Mouse (Mus musculus) adipocyte (in vitro differentiated cells): ENCODE data around the gene Arhgap40.
A peak's percentile ranks its signal among the peaks of the same experiment; 100 is the strongest.

ENCODE experiments used
- DNase-seq: peaks from one replicate; pipeline ENCODE4 v3.0.0-alpha.2; 2016; ENCODE audit warnings: low spot score

Arhgap40 gene

DNA sequence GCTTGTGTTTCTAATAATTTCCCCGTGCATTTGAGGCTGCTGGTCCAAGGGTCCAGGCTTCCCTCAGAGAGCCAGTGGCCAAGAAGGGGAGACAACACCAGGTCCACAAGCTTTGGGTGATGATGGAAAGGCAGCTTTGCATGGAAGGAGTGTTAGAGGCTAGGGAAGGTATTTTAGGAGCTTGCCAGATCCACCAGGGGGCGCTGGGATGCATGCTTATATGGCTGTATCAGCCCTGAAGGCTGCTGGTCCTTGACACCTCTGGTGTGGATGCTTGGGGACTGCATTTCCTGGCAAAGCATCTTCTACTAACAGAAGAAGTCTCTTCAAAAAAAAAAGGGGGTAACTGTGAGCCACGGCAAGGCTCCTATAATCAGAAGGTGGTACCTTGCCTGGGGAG, 37.5 kb downstream of the Arhgap40 start:
- DNase-seq, result peak; percentile 88

DNA sequence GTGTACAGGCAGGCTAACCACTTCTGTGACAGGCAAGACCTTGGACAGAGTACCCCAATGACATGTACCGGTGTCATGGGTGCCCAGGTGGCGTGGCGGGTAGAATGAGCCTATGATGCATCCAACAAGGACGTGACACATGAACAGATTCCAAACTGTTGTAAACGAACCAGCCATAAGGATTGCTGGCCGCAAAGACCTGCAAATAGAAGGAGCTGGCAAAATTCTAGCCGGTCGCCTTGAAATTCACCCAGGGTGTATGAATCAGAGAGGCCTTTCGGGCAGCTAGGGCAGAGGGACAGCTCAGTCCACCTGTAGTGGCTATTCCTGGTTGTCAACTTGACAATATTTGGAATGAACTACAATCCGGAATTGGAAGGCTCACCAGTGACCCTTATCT, 41.8 kb downstream of the Arhgap40 start:
- no peak for DNase-seq

DNA sequence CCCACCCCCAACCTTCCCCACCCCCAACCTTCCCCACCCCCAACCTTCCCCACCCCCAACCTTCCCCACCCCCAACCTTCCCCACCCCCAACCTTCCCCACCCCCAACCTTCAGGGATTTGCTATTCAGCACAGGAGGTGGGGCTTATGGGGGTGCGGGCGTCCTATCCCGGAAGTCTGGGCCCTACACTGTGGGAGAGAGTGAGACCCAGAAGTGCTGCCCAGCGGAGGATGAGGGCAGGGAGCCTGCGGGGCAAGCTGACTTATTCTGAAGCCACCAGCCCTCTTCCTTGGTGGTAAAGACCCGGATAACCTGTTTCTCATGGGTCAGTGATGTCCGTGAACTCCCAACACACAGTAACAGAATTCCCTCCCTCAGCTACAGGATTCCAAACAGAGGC, 42.7 kb downstream of the Arhgap40 start:
- no peak for DNase-seq

DNA sequence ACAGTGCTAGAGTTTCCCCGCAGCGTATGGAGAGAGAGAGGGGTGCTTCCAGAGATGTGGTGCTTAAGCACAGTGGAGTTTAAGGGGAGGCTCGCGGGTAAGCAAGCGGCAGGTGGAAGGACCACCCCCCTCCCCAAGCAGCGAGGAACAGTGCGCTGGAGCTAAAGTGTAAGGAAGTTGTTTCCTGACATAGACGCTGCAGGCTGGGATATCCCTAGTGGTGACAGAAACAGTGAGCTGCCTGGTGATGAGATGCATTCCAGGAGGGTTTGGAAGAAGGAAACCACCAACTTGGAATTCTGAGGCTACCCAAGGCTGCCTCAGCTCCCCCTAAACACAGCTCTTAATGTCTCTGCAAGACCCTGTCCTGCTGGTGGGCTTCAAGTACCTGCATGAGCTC, 43.2 kb downstream of the Arhgap40 start:
- DNase-seq, result no peak

DNA sequence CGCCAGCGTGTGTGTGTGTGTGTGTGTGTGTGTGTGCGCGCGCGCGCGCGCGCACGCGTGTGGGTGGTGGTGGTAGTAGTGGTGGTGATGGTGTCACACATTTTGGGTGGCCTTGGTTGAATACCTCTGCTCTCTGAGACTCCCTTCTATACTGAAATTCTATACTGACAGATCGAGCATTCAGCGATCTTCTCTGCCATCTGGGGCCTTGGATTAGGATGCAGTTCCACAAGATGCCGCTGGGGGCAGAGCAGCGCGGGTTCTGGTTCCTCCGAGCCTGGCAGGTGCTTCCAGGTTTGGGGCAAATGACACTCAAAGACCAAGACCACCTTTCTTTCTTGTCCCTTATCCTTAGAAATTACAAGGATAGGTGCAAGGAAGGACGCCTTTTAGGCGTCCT, 43.6 kb downstream of the Arhgap40 start:
- DNase-seq, result peak; percentile 45

DNA sequence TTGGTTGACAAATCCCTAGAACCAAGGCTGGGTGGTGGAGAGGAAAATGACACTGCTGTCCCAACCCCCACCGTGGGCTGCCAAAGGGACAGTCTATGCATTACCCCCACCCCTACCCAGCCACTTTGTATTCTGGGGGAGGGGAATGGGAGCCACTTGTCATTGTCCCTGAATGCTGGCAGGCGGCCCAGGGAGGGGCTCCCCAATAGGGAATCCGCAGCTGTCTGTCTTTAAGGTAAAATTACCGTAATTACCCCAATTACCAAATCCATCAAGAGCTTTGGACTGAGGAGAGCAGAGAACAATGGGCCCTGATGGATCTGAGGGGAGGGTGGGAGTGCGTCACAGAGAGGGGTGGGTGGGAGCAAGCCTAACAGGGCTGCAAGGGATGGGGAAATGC, 44.2 kb downstream of the Arhgap40 start:
- DNase-seq, result no peak

DNA sequence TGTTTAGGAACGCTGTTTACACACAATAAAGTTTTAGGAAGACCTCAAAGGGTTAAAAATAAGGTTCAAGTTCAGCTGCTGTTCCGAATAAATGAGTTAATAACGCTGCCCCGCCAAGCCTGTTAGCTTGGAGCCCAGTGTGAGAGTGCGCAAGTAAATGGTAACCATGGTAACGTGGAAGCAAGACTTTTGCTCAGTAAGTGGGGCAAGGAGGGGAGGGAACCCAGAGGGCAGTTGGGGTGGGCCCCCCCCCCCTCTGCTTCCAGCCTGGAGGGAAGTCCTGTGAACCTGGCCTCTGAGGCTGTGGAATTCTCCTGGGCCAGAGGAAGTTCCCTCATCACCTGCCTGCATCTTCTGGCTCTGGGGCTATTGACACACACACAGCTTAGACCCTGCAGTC, 47.3 kb downstream of the Arhgap40 start:
- no peak for DNase-seq

DNA sequence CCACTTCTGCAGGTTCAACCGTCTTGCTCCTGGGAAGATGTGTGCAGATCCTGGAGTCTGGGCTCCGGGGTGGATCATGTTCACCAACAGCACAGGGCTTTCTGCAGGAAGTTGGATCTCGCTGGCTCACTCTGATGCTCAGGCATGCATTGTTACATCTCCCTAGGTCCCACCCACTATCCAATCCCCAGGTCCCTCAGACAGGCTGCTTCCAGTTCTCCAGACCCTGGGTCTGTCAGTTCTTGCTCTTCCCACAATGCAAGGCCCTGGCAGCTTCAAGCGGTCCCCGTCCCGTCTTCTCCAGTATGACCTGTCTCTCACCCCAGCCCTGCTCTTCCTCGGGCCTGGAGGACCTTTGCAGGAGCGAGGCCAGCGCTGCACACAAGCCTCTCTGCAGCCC, 48.2 kb downstream of the Arhgap40 start:
- DNase-seq, result no peak

DNA sequence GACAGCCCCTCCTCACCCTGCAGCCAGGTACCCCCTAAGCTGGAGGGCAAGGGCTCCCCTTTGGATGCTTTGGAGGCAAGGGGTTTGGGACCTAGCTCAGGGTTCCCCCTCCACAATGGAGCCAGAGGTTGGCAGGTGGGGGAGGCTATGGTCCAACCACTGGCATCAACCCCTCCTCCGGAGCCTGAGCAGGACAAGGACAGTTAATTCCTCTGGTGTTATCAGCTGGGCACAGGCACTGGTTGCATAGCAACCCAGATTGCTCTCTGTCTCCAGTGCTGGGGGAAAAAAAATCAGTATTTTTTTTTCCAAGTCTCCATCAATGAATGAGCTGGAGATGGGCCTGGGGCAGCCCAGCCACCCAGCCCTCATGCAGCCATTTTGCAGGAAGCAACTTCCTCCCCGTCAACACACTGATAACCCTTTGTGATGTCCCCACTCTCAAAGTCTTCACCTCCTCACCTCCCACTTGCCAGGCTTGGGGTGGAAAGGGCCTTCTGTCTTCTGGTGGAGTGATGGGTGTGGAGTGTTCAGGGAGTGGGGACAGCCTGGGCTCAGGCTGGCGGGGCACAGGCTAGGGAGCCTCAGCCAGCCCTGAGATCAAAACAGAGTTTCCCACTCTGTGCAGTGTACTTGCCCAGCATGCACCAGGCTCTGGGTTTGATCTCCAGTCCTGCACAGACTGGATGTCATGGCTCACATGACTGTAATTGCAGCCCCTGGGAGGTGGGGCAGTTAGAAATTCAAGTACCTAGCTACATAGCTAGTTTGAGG, 49.0 kb downstream of the Arhgap40 start:
- no peak for DNase-seq

DNA sequence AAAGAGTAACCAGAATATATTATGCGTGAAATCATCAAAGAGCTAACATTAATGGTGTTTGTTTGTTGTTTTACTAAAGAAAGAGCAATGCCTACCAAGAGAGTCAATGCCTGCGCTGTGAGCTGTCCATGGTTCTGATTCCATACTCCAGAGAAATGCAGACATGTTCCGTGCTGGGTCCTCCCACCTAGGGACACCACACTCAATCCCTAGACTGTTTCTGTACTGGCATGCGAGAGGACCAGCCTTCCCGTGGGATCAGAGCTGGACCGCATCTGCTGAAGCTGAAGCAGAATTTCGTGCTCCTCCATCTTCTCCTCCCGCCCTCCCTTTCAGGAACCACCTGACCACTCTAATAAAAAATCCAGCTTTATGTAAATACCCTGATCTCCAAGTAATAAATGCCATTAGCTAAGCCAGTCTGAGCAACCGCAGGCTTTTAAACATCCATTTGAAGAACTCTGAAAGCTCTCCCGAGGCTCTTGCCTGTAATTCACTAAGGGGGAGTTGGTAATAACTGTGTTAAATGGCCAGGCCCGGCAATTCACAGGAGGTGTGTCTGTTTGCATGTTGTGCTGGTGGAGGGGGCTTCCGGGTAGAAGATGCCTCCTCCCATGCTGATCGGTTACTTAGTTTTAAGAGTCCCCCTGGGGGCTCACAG, 58.0 kb downstream of the Arhgap40 start:
- DNase-seq, result peak; percentile 76

DNA sequence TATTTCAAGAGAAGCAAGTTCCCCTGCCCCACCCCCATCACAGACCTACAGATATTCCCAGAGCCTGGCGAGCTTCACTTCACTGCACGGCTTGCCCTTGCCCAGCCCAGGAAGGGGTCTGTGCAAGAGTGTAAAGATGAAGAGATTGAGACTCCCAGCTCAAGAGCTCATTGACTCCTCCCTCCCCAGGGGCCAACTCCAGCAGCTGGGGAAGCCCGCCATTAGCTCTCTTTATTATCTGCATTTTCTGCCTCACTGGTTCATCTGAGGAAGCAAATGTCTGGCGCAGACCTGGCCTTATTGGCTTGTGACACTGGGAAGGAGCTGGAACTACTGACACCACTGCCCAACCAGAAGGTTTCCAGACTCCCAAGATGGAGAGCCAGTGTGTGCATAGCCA, 67.4 kb downstream of the Arhgap40 start:
- no peak for DNase-seq

DNA sequence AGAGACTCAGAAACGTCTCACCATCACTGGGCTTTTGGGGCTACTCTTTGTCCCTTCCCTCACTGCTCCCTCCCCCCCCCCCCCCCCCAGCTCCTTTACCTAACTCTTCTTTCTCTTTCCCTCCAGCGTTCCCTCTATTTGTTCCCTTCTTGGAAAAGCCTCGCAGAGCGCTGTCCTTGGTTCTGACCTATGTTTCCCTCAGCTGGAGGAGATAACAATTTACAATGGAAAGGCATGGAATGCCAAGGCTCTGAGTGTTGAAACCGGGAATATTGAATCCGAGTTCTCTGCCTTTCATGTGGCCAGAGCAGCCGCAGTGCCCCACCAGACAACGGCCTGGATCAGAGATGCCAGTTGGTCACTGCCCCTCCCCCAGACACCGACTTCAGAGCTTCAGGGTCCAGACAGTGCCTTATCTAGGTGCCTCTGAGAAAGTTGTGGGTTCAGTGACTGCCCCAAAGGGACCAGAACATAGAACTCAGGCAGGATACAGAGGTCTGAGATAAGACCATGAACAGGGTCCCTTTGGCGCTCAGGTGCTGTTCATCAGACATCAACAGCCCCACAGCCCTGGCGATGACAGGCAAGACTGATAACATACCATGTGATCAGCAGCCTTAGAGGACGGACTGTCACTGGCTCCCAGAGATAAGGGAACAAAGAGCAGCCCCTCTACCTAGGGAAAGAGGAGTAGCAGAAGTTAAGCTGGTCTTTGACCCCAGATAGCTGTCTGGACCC, 72.2 kb downstream of the Arhgap40 start:
- DNase-seq, result peak; percentile 74

DNA sequence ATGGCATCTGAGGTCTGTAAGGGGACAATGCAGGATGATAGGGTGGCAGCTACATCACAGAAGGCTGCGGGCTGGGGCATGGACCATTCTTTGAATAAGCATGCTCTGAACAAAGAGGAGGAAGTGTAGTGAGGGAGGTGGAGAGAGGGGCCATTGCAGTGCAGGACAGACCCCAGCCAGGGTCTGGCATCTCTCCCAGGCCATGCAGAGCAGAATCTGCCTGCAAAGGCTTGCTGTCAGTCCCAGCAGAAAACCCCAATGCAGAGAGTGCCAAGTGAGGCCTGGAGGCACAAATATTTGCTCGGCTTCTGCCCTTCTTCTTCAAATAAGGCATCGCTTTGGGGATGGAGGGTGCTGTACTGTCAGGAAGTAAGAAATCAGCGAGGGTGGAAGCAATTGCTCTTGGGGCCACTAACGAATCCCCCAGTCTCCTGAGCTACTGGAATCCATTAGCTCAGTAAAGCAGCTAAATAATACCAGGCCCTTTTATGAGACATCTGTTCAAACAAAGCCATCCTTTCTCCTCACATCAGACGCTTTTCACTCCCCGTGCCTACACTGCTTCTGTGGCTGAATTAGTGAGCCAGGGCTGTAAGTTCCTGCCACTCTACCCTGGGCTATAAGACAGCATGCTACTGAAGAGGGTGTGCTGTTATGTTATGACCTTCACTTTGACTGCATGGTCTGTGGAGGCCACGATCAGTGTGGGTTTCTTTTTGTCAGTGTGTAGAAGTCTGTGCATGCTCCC, 76.1 kb downstream of the Arhgap40 start:
- DNase-seq, result no peak

DNA sequence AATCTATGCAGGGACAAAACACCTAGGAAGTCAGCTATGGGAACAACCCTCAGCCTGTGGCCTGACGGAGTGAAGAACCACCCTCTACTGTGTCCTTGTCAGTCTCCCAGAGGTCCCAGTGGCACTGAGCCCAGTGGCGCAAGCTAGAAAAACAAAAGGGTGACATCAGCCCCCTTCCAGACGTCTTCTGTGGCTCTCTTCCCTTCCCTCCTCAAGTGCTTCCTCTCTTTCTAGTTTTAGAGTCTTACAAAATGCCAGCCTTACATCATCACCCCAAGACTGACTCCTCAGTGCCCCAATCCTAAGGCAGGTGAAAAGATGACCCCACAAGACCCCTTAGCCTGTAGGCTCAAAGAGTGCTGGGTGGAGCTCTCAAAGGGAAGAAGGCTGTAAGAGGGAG, 77.9 kb downstream of the Arhgap40 start:
- no peak for DNase-seq

DNA sequence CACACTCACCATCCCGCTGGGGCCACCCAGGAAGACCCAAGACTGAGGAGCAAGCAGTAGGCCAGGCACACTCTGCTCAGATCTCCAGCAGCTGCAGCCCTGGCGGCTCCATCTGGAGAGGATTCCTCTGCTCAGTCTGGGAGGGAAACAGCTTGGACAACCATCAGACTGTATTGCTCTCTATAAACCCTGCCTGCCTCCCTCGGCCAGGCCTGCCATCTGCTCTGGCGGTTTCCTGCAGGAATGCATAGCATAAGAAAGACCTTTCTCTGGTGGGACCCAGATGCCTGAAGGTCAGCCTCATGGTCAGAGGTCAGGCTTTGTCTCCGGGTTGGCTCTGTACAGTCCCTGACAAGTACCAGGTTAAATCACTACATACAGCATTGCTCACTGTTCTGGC, 78.7 kb downstream of the Arhgap40 start:
- DNase-seq, result no peak

DNA sequence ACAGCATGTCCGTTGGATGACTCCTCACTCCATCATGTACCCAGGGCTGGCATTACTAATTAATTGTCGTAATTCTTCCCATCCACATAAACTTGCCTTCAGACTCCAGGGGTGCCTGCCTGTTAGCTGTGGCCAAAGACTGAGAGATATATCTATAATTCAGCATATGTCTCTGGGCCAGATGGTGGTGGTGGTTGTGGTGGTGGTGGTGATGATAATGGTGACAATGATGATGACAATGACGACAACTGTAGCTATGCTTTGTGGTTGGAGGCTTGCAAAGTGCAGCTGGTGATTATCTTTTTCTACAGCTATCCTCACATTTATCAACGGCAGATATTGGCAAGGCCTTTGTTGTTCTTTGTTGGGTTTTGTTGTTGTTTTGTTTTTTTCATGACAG, 80.8 kb downstream of the Arhgap40 start:
- DNase-seq, result no peak

DNA sequence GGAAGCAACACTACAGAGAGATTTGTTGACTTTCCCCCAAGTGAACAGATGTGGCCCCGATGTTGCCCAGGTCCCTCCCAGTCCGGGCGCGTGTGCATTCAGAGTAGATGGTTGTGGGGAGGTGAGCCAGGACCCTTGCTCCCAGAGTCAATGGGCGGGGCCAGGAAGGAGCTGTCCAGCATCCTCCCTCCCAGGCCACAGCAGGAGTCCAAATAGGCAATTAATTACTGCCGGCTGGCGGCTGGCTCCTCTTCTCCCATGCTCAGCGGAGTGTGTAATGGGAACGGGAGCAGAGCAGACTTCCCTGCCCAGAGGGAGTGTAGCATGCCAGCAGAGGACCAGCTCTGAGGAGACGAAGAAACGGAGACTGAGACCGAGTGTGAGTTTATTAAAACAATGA, 82.5 kb downstream of the Arhgap40 start:
- peak; percentile 27 for DNase-seq

DNA sequence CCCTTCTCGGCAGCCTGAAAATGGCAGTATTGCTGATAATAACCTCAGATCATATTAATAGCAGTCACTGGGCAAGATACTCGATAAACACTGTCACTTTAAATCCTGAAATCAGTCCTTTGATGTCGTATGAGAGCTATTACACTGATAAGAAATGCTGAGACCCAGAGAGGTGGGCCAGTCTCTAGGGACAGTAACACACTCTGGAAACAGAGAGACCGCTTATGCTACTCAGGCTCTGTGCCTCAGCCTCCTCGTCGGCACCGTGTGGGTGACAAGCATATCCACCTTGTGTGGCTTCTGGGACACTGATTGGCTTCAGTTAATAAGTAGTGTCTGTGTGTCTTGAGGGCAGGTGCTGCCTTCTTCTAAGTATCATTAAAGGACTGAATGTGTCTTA, 83.0 kb downstream of the Arhgap40 start:
- DNase-seq, result no peak

DNA sequence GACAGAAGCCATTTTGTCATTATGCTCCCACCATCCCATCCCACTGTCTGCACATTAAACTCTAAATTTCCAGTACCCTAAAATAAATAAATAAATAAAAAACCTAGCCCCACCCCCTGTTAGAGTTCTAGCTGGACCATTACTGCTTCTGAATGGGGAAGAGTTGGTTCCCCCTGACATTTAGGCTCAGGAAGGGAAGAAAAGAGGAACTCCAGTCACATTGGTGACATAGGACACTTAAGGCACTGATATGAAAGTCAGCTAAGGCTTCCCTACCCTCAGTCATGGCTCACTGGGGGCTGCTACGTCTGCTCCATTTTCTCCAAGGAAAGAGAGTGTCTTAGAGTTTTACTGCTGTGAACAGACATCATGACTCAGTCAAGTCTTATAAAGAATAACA, 84.2 kb downstream of the Arhgap40 start:
- DNase-seq, result no peak
